Mouse (Mus musculus) B cell, adult 67 days (primary cell): ENCODE measurements around the gene Glp2r. TPM values are rescaled to one million over a fixed set of nuclear protein-coding genes. Genes with fewer than 3 reads are reported as not detected.

Experiments used
- total RNA-seq, 2 experiments: library from RNA; stranded (reverse); gene quantifications; 4 replicates each; pipeline ENCODE4 v1.2.4; 2023

Gene Glp2r
- total RNA-seq = not detected

DNA sequence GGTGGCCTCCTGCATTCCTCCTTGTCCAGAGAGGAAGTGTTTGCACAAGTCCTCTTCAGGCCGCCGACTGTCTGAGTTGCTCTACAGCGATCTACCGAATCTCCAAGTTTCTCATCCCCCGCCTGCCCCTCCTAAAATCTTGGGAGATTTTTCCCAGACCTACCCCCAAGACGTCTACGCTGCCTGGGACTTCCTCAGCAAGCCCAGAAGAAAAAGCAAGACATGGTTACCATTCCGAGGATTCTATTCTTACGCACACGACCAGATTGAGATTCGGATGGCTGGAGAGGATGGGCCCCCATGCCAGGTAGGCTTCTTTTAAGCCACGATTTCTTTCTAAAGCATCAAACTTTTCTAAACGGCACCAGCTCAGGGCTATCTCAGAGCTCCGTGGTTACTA, at the start of gene Glp2r:
Gene Glp2r, minus strand, starts transcription at position 101 of the 400 bp plus-strand sequence.

GRCm38 (mm10) chr11:67797931-67798330, 27.0 kb upstream of the Glp2r start, which contains the start of gene Dhrs7c:
Gene Dhrs7c (plus strand): TSS chr11:67798187.

GRCm38 (mm10) chr11:67774379-67774778, 3.4 kb upstream of the Glp2r start, which contains the start of gene Gsg1l2:
Gene Gsg1l2 (plus strand): TSS chr11:67774608.

DNA sequence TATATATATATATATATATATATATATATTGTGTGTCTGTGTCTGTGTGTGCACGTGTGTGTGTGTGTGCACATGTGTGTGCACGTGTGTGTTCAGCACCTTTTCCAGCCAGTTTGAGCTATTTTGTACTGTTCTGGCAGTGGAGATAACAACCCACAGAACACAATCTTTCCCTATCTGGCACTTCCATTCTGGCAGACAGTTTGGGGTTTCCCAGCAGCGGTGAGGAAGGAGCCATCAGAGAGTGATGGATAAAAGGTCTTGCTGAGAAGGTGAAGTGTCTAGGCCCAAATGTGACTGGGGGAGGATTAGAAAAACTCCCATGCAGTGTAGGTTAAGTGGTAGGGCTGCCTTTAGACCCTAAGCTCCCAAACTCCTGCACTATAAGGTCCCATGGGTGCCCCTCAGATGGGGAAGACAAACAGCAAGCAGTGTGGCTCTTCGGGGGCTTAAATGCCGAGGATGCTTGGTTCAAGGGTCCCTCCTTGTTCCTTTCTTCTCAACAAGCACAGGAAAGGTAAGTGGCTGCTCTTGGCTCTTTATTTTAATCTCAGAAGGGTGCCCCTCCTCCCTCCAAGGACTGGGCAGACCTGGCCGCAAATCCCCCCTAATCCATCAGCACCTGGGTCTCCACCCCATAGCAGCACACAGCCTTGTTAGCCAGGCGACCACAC, 76.1 kb downstream of the Glp2r start, which contains the start of gene Rcvrn:
Gene Rcvrn, plus strand, starts transcription at position 624 of the 674 bp plus-strand sequence.

Other genes with a start within 250 kb of the Glp2r start
- gene Rcvrn, start 75.8 kb downstream of the Glp2r start, total RNA-seq = not detected
- not detected for gene Gsg1l2, start 3.5 kb upstream of the Glp2r start, total RNA-seq
- gene Dhrs7c, start 27.0 kb upstream of the Glp2r start, total RNA-seq = not detected
- under 1 TPM in 1 of 2 experiments, not detected in 1; 0.15 TPM for gene Usp43, start 151.0 kb upstream of the Glp2r start, total RNA-seq
- not detected for gene Cfap52, start 194.5 kb upstream of the Glp2r start, total RNA-seq
- 10 to 100 TPM; 35.5 to 36.1 TPM for gene Stx8, start 195.0 kb upstream of the Glp2r start, total RNA-seq